Mouse (Mus musculus) induced T-regulatory cell, adult 2 months (primary cell): Measurements from ENCODE around the gene Ctsw.

Source experiments
- DNase-seq: peaks from one replicate; pipeline ENCODE4 v3.0.0-alpha.2; 2012; ENCODE audit warnings: low read depth

Ctsw gene

GRCm38 (mm10) chr19:5461411-5461810, 6.9 kb downstream of the Ctsw start:
- no peak for DNase-seq

- peak; percentile 92 for DNase-seq
Observed at GRCm38 (mm10) chr19:5460465-5460911, 7.8 kb downstream of the Ctsw start, which contains the start of gene Fibp. TSS of gene Fibp (plus strand) at chr19:5460615.

- DNase-seq, result no peak
Observed at GRCm38 (mm10) chr19:5459896-5460295, 8.4 kb downstream of the Ctsw start.

- DNase-seq, result no peak
Observed at GRCm38 (mm10) chr19:5459019-5459418, 9.3 kb downstream of the Ctsw start.

GRCm38 (mm10) chr19:5457746-5458442, 10.4 kb downstream of the Ctsw start, which contains the start of gene Ccdc85b:
TSS of gene Ccdc85b (minus strand) at chr19:5457894.
- no peak for DNase-seq

- DNase-seq, result peak; percentile 96
Observed at GRCm38 (mm10) chr19:5456922-5457745, 11.2 kb downstream of the Ctsw start.

GRCm38 (mm10) chr19:5456241-5456921, 11.9 kb downstream of the Ctsw start:
- DNase-seq, result no peak

- no peak for DNase-seq
Observed at GRCm38 (mm10) chr19:5455568-5455967, 12.7 kb downstream of the Ctsw start.

- no peak for DNase-seq
Observed at GRCm38 (mm10) chr19:5455037-5455436, 13.3 kb downstream of the Ctsw start.

- DNase-seq, result no peak
Observed at GRCm38 (mm10) chr19:5451766-5452165, 16.5 kb downstream of the Ctsw start.

- no peak for DNase-seq
Observed at GRCm38 (mm10) chr19:5449673-5450072, 18.6 kb downstream of the Ctsw start.

- peak; percentile 71 for DNase-seq
Observed at GRCm38 (mm10) chr19:5448354-5449150, 19.8 kb downstream of the Ctsw start.

- DNase-seq, result peak; percentile 94
Observed at GRCm38 (mm10) chr19:5447515-5448353, 20.6 kb downstream of the Ctsw start, which contains the start of gene Fosl1. TSS of gene Fosl1 (plus strand) at chr19:5447547.

- no peak for DNase-seq
Observed at GRCm38 (mm10) chr19:5445747-5446146, 22.6 kb downstream of the Ctsw start.

- no peak for DNase-seq
Observed at GRCm38 (mm10) chr19:5444954-5445353, 23.4 kb downstream of the Ctsw start.

GRCm38 (mm10) chr19:5444371-5444908, 23.9 kb downstream of the Ctsw start:
- DNase-seq, result no peak

- DNase-seq, result no peak
Observed at GRCm38 (mm10) chr19:5433951-5434350, 34.4 kb downstream of the Ctsw start.

GRCm38 (mm10) chr19:5432992-5433852, 35.1 kb downstream of the Ctsw start:
- peak; percentile 80 for DNase-seq

- DNase-seq, result peak; percentile 77
Observed at GRCm38 (mm10) chr19:5431911-5432464, 36.3 kb downstream of the Ctsw start.
